Mouse (Mus musculus) retina, postnatal 7 days (tissue): Measurements from ENCODE around the gene Mybpc3.

Source experiments
- DNase-seq: peaks from one replicate; pipeline ENCODE4 v3.0.0-alpha.2; 2012; ENCODE audit warnings: low read depth, low spot score

The Mybpc3 gene

GRCm38 (mm10) chr2:91117585-91118275 lies at the start of gene Mybpc3:
Mybpc3 (plus strand) TSS chr2:91118144.
- DNase-seq = no peak

GRCm38 (mm10) chr2:91068162-91068871 lies 49.6 kb upstream of the Mybpc3 start:
- DNase-seq = no peak

GRCm38 (mm10) chr2:91068872-91069165 lies 49.1 kb upstream of the Mybpc3 start:
- DNase-seq = no peak

GRCm38 (mm10) chr2:91069306-91070000 lies 48.5 kb upstream of the Mybpc3 start:
- DNase-seq = no peak

- peak; percentile 90 for DNase-seq
Observed at GRCm38 (mm10) chr2:91070076-91070800, 47.7 kb upstream of the Mybpc3 start, which contains the start of gene Slc39a13. Slc39a13 (minus strand) TSS chr2:91070417.

GRCm38 (mm10) chr2:91071059-91071458 lies 46.9 kb upstream of the Mybpc3 start:
- no peak for DNase-seq

- no peak for DNase-seq
Observed at GRCm38 (mm10) chr2:91072092-91072491, 45.9 kb upstream of the Mybpc3 start.

- no peak for DNase-seq
Observed at GRCm38 (mm10) chr2:91077957-91078313, 40.0 kb upstream of the Mybpc3 start.

GRCm38 (mm10) chr2:91078314-91079025 lies 39.5 kb upstream of the Mybpc3 start:
- DNase-seq = no peak

GRCm38 (mm10) chr2:91079026-91079384 lies 38.9 kb upstream of the Mybpc3 start:
- DNase-seq = no peak

GRCm38 (mm10) chr2:91080784-91081513 lies 37.0 kb upstream of the Mybpc3 start:
- no peak for DNase-seq

- no peak for DNase-seq
Observed at GRCm38 (mm10) chr2:91081775-91082695, 35.9 kb upstream of the Mybpc3 start, which contains the start of gene Spi1. Spi1 (plus strand) TSS chr2:91082390.

GRCm38 (mm10) chr2:91082844-91083243 lies 35.1 kb upstream of the Mybpc3 start:
- no peak for DNase-seq

GRCm38 (mm10) chr2:91083366-91083940 lies 34.5 kb upstream of the Mybpc3 start:
- DNase-seq = no peak

- DNase-seq = no peak
Observed at GRCm38 (mm10) chr2:91084179-91084820, 33.6 kb upstream of the Mybpc3 start.

- DNase-seq = no peak
Observed at GRCm38 (mm10) chr2:91085494-91086391, 32.2 kb upstream of the Mybpc3 start.

GRCm38 (mm10) chr2:91086392-91087237 lies 31.3 kb upstream of the Mybpc3 start:
- no peak for DNase-seq
